Mouse (Mus musculus) stomach, embryonic 14.5 days (tissue): ENCODE measurements around the gene Wbp11. TPM values are rescaled to one million over a fixed set of nuclear protein-coding genes. Genes with fewer than 3 reads are reported as not detected.

Experiments
- ATAC-seq: fragments of 200-750 bp; cut with Nextera tagmentation; 2 replicates; pipeline ENCODE4 v1.8.0; 2017; ENCODE audit warnings: low read depth, moderate TSS enrichment; ENCODE audit not compliant: insufficient number of reproducible peaks, insufficient read depth, low FRiP score
- H3K27ac ChIP-seq: fragments of 300-500 bp; sonication (generic); 2 replicates; pipeline ENCODE4 v1.5.1; 2014; ENCODE audit warnings: mild to moderate bottlenecking, low read length, moderate library complexity, mixed read lengths
- H3K27me3 ChIP-seq: fragments of 300-500 bp; sonication (generic); 2 replicates; pipeline ENCODE4 v1.6.1; 2014; ENCODE audit warnings: low read length, control low read depth, mixed read lengths; ENCODE audit not compliant: control insufficient read depth, insufficient read depth
- H3K36me3 ChIP-seq: fragments of 300-500 bp; sonication (generic); 2 replicates; pipeline ENCODE4 v1.6.1; 2014; ENCODE audit warnings: mild to moderate bottlenecking, control low read depth, low read length, moderate library complexity, mixed read lengths; ENCODE audit not compliant: control insufficient read depth, insufficient read depth
- H3K4me1 ChIP-seq: fragments of 300-500 bp; sonication (generic); 2 replicates; pipeline ENCODE4 v1.6.1; 2014; ENCODE audit warnings: low read length, control low read depth, mixed read lengths; ENCODE audit not compliant: control insufficient read depth, insufficient read depth
- H3K4me2 ChIP-seq: fragments of 300-500 bp; sonication (generic); replicated peaks from 2 replicates; pipeline ENCODE4 v1.6.1; 2014; ENCODE audit warnings: low read depth, low read length, control low read depth
- H3K4me3 ChIP-seq: fragments of 300-500 bp; sonication (generic); 2 replicates; pipeline ENCODE4 v1.5.1; 2014; ENCODE audit warnings: low read depth, low read length, control low read depth
- H3K9ac ChIP-seq: fragments of 300-500 bp; sonication (generic); replicated peaks from 2 replicates; pipeline ENCODE4 v1.6.1; 2014; ENCODE audit warnings: low read depth, mild to moderate bottlenecking, control low read depth, low read length, moderate library complexity, mixed read lengths
- H3K9me3 ChIP-seq: fragments of 300-500 bp; sonication (generic); 2 replicates; pipeline ENCODE4 v1.6.1; 2016; ENCODE audit warnings: low read depth, low read length, control low read depth; ENCODE audit not compliant: control insufficient read depth
- WGBS: fragments of 180-500 bp; shearing (Covaris S2); extraction: QIAGEN DNeasy Blood & Tissue Kit; methylation state at CpG from one replicate; pipeline ENCODE4 v1.1.7; 2014; 5-methylcytosine and 5-hydroxymethylcytosine counted together
- polyA plus RNA-seq: library from polyadenylated mRNA; unstranded; fragments of >200 nt; fragmentation: Nextera tagmentation; extraction: Ambion mirVana; gene quantifications from 2 replicates; pipeline ENCODE4 v1.2.1, GENCODE M21; 2014

The Wbp11 gene
- polyA plus RNA-seq, 1 experiment from 2014 or later, result 103 TPM

DNA sequence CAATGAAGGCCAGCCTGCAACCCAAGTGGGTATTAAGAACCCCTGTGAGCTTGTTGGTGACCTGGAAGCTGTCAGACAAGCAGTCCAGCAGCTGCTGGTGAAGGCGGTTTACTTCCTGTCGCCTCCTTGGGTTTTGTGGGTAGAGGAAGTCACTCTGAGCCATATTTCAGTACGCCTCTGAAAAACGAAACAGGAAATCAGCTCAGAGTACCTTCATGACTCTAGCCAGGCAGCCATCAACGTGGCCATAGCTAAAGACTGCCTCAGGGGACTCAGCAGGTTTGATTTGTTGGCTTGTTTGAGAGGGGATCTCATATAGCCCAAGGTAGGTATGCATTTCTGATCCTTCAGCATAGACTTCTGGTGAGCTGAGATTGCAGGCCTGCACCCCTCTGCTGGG, 3.7 kb upstream of the Wbp11 start:
- Histone ChIP-seq H3K9ac (no peak overlapping the region), H3K27me3 (no peaks in the 10 kb centered on the region), H3K4me3 (no peak overlapping the region), H3K4me1 (peaks cover 3% of the 10 kb centered on the region; the same call in 1 of the 2 replicates), H3K4me2 (no peak overlapping the region), H3K36me3 (no peaks in the 10 kb centered on the region), H3K9me3 (no peaks in the 10 kb centered on the region), H3K27ac (no peak overlapping the region)
- WGBS, result 71% methylated on average over 5 of the region's 5 CpGs
- ATAC-seq, result no peak

DNA sequence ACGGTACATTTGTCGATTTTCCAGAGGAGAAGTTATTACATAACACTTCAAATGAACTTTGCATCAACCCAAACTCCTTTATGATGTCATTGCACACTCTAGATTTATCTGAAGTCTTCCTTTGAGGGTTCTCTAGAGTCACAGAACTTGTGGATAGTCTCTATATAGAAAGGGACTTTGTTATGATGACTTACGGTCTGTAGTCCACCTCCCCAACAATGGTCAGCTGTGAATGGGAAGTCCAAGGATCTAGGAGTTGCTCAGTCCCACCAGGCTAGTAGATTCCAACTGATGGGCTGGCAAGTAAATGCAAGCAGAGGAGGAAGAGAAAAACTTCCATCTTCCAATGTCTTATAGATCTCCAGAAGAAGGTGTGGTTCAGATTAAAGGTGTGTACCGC, 648 bp upstream of the Wbp11 start:
- Histone ChIP-seq H3K9ac (no peak overlapping the region; the same call in 1 of the 2 replicates), H3K9me3 (no peaks in the 10 kb centered on the region), H3K4me3 (peak overlapping the region; percentile 83), H3K27me3 (no peaks in the 10 kb centered on the region), H3K4me1 (peaks cover 3% of the 10 kb centered on the region; the same call in 1 of the 2 replicates), H3K27ac (peak overlapping the region; percentile 11), H3K36me3 (peaks cover 18% of the 10 kb centered on the region), H3K4me2 (peak overlapping the region; percentile 39)
- WGBS, result 35% methylated on average over 4 of the region's 4 CpGs
- no peak for ATAC-seq

DNA sequence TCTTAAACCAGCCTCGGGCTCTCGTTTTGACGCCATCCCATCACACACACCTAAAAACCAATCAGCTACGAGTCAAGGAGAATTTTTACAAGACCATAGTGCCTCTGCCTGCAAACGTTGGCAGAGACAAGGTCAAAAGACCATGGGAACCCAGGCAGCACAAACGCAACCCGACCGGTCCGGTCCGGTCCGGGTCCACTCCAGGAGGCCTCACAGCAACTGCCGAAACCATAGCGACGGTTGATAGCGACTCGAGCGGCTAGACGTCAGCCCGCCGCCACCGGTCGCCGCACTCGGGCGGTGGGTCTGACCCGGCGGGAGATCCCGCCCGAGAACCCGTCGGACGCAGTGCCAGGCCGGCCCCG, 535 bp downstream of the Wbp11 start, which contains the start of gene BC049715:
TSS of gene BC049715 (plus strand) at position 111 of the 365 bp plus-strand sequence.
- H3K27ac ChIP-seq, result peak within 1 kb of the TSS; percentile 78
- H3K4me1 ChIP-seq, result peaks cover 3% of the 10 kb centered on the region; the same call in 1 of the 2 replicates
- H3K27me3 ChIP-seq, result no peaks in the 10 kb centered on the region
- ATAC-seq, result peak; percentile 3; the same call in 1 of the 2 replicates
- H3K4me2 ChIP-seq, result peak within 1 kb of the TSS; percentile 81
- H3K9me3 ChIP-seq, result no peaks in the 10 kb centered on the region
- under 1% methylated on average over 34 of the region's 34 CpGs for WGBS
- H3K36me3 ChIP-seq, result peaks cover 26% of the 10 kb centered on the region
- peak within 1 kb of the TSS; percentile 99 for H3K9ac ChIP-seq
- peak within 1 kb of the TSS; percentile 83 for H3K4me3 ChIP-seq

DNA sequence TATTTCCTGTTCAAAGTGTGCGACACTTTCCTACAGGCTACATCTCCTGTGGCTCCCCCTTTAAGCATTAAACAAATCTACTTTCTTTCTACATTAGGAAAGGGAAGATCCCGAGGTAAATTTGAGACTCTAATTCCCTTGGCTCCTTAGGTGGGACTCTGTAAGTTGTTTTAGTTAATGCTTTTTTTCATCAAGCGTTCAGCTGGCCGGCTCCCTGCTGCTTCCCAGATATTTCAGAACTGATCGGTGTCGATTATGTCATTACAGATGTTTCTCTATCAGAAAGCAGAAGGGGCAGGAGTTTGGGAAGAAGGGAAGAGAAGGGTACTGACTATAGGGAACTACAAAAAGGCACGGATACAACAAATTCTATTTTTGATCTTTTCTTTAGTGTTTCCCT, 917 bp downstream of the Wbp11 start:
- Histone ChIP-seq H3K4me1 (peaks cover 3% of the 10 kb centered on the region; the same call in 1 of the 2 replicates), H3K27me3 (no peaks in the 10 kb centered on the region), H3K27ac (no peak overlapping the region), H3K9me3 (no peaks in the 10 kb centered on the region), H3K4me2 (peak overlapping the region; percentile 81), H3K36me3 (peaks cover 30% of the 10 kb centered on the region), H3K9ac (peak overlapping the region; percentile 99), H3K4me3 (peak overlapping the region; percentile 83)
- WGBS, result 15% methylated on average over 7 of the region's 7 CpGs
- no peak for ATAC-seq

DNA sequence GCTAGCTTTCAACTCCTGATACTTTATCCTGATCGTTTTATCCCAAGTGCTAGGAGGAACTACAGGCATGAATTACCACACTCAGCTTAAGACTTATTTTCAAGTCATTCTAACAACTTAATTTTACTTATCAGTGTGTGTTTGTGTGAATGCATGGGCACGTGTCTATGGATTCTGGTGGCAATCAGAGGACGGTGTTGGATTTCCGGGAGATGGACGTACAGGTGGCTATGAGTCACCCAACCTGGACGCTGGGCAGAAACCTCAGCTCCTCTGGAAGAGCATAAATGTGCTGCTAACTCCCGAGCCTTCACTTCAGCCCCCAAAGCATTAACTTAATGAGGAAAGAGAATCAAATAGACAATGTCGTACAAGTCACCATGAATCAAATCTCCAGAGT, 3.0 kb downstream of the Wbp11 start:
- H3K36me3 ChIP-seq, result peaks cover 51% of the 10 kb centered on the region
- H3K4me2 ChIP-seq, result no peak overlapping the region

DNA sequence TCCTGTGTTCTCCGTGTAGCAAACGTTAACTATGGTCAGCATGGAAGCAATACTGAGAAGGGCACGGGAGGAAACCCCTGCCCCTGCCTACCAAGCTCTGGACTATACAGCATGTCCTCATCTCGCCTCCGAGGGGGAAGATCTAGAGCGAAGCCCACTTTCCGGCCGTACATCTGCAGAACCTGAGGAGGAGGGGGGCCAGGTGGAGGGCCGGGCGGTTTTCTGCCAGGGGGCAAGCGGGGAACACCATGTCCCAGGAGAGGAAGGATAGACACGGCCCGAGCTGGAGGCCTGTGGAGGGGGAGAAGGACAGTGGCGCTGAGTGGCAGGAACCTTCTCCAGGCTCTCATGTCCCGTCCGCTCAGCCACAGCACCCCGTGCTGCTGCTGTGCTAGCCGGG, 6.9 kb downstream of the Wbp11 start:
- WGBS, result 93% methylated on average over 18 of the region's 18 CpGs
- H3K27me3 ChIP-seq, result no peaks in the 10 kb centered on the region
- H3K36me3 ChIP-seq, result peaks cover 89% of the 10 kb centered on the region
- H3K4me1 ChIP-seq, result no peaks in the 10 kb centered on the region
- H3K9me3 ChIP-seq, result no peaks in the 10 kb centered on the region
- H3K4me3 ChIP-seq, result no peak overlapping the region
- H3K4me2 ChIP-seq, result no peak overlapping the region
- no peak overlapping the region for H3K27ac ChIP-seq
- no peak overlapping the region for H3K9ac ChIP-seq
- no peak for ATAC-seq

More for the DNA sequence above, 3.0 kb downstream of the Wbp11 start:
- 89% methylated on average over 8 of the region's 8 CpGs for WGBS
- Histone ChIP-seq H3K4me3 (no peak overlapping the region), H3K27me3 (no peaks in the 10 kb centered on the region), H3K27ac (no peak overlapping the region), H3K9ac (no peak overlapping the region), H3K4me1 (peaks cover 3% of the 10 kb centered on the region; the same call in 1 of the 2 replicates), H3K9me3 (no peaks in the 10 kb centered on the region)
- no peak for ATAC-seq

DNA sequence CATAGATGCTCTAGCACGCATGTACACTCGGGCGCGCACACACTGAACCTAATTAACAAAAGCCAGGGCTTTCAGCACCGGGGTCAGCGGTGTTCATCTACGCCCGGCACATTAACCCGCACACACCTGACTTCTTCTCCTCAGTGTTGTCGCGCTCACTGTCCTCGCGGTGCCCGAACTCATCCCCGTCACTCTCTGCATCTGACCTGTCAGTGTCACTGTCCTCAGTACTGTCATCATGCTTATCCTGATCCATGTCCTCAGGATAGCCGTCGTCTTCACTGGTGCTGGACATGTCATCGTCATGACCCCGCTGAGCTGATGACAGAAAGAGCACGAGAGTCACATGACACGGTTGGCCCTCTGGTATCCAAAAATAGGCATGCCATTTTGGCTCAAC, 7.7 kb downstream of the Wbp11 start:
- Histone ChIP-seq H3K4me3 (no peak overlapping the region), H3K9ac (no peak overlapping the region), H3K4me1 (no peaks in the 10 kb centered on the region), H3K9me3 (no peaks in the 10 kb centered on the region), H3K27ac (no peak overlapping the region), H3K27me3 (no peaks in the 10 kb centered on the region), H3K4me2 (no peak overlapping the region), H3K36me3 (peaks cover 95% of the 10 kb centered on the region)
- no peak for ATAC-seq
- 97% methylated on average over 21 of the region's 21 CpGs for WGBS

DNA sequence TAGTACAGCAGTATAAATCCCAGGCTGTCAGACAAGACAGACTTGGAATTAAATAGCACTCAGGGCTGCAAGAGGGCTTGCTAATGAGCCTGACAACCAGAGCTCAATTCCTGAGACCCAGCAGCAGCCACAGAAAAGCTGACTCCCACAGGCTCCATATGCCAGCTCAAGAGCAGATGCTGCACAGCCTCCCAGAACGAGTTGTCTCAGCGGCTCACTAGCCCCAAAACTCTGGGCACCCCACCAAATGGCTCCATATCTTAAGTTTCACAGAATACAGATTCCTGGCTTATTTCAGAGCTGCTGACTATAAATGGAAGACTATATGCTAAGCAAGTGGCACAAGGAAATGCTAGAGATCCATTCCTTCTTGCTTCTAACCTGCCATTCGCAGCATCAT, 10.5 kb downstream of the Wbp11 start:
- Histone ChIP-seq H3K27ac (no peak overlapping the region), H3K4me3 (no peak overlapping the region), H3K36me3 (peaks cover 94% of the 10 kb centered on the region), H3K4me2 (no peak overlapping the region), H3K4me1 (no peaks in the 10 kb centered on the region), H3K27me3 (no peaks in the 10 kb centered on the region), H3K9ac (no peak overlapping the region), H3K9me3 (no peaks in the 10 kb centered on the region)
- 88% methylated on average over 3 of the region's 3 CpGs for WGBS
- no peak for ATAC-seq

DNA sequence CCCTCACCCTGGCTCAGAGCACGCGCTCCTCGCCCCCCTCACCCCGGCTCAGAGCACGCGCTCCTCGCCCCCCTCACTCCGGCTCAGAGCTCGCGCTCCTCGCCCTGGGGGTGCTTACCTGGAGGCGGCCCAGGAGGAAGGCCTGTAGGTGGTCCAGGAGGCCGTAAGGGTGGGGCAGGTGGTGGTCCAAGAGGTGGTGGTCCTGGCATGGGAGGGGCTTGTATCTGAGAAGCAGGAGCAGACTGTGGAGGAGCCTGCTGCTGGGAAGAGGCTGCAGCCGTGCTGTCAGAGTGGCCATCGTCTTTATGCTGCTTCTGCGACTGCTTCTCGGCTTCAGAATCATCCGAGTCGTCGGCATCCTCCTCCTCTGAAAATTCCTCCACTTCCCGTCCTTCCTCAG, 11.2 kb downstream of the Wbp11 start:
- no peaks in the 10 kb centered on the region for H3K9me3 ChIP-seq
- H3K27me3 ChIP-seq, result no peaks in the 10 kb centered on the region
- H3K27ac ChIP-seq, result no peak overlapping the region
- H3K4me2 ChIP-seq, result no peak overlapping the region
- no peak for ATAC-seq
- H3K4me1 ChIP-seq, result no peaks in the 10 kb centered on the region
- 93% methylated on average over 21 of the region's 21 CpGs for WGBS
- H3K4me3 ChIP-seq, result no peak overlapping the region
- H3K36me3 ChIP-seq, result peaks cover 94% of the 10 kb centered on the region
- H3K9ac ChIP-seq, result no peak overlapping the region
